Mouse (Mus musculus): Measurements from ENCODE around the gene Ehd4. TPM values are rescaled to one million over a fixed set of nuclear protein-coding genes. Genes with fewer than 3 reads are reported as not detected.

The Ehd4 gene
- polyA plus RNA-seq, 1 experiment from 2014 or later: 60.6 TPM

DNA sequence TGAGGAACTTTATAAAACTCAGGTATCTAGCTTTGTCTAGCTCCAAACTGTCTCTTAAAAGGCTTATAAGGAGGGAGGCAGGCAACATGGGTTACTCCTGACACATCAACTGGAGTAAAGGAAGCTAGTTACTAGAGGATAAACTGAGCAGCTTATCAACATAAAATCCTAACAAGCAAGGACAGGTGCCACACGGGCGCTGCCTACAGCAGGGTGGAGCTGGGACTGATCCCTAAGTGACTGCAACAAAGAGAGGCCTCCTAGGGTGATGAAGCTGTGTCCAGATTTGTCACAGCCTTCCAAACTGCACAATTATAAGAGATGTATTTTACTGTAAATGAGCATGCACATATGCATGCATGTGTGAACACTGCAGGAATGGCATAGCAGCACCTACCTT lies 47.0 kb downstream of the Ehd4 start:
- H3K4me2 ChIP-seq: no peak overlapping the region
- 0 out of 2 replicates have a peak, but pooled peaks cover 10% of the 10 kb centered on the region for H3K4me1 ChIP-seq
- no peak for ATAC-seq (ENCODE audit: insufficient number of reproducible peaks, low FRiP score, low TSS enrichment, low read depth)
- no peaks in the 10 kb centered on the region for H3K36me3 ChIP-seq
- H3K9ac ChIP-seq: no peak overlapping the region
- no peaks in the 10 kb centered on the region for H3K27me3 ChIP-seq
- WGBS: 78% methylated on average over 2 of the region's 2 CpGs
- no peak overlapping the region for H3K4me3 ChIP-seq
- H3K9me3 ChIP-seq: no peaks in the 10 kb centered on the region
- H3K27ac ChIP-seq: no peak overlapping the region

DNA sequence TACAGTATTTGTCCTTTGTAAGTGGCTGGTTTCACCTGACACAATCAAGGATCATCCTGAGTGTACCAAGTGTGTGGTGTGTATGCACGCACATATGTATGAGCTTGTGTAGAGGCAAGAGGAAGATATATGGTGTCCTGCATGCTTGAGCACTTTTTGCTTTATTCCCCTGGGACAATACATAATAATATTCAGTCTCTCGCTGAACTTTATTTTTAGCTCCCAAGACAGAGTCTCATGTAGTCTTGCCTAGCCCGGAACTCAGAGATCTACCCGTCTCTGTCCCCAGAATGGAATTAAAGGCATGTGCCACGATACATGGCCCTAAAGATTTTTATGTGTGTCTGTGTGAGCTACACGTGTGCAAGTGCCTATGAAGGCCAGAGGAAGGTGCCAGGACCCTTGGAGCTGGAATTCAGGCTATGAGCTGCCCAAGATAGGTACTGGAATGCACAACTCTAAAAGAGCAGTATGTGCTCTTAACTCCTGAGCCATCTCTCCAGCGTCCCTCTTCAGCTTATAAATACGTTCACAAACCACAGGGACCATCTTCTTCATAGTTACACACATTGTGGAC lies 47.9 kb downstream of the Ehd4 start:
- H3K4me3 ChIP-seq: no peak overlapping the region
- WGBS: 73% methylated on average over 8 of the region's 8 CpGs
- H3K36me3 ChIP-seq: no peaks in the 10 kb centered on the region
- no peak overlapping the region for H3K4me2 ChIP-seq
- no peaks in the 10 kb centered on the region for H3K9me3 ChIP-seq
- H3K27me3 ChIP-seq: no peaks in the 10 kb centered on the region
- ATAC-seq (ENCODE audit: insufficient number of reproducible peaks, low FRiP score, low TSS enrichment, low read depth): no peak
- no peak overlapping the region for H3K9ac ChIP-seq
- H3K4me1 ChIP-seq: 0 out of 2 replicates have a peak, but pooled peaks cover 6% of the 10 kb centered on the region
- H3K27ac ChIP-seq: no peak overlapping the region

DNA sequence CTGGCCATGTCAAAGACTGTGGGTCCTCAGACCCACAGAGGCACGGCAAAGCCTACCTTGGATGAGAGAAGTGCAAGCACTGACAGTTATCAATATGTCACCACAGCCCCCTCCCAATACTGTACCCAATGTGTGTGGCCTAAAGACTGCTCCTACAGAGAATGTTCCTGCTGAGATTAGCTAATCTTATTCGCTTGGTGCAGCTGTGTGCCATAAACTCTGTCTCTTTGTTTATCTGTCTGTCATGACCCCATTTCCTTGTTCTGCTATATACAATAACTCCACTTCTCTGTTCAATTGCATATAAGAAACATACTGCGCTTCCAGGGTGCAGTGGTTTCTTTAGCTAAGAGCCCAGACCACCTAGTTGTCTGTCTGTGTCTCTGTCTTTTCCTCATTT lies 48.5 kb downstream of the Ehd4 start:
- WGBS: 76% methylated on average over 3 of the region's 3 CpGs
- no peak for ATAC-seq (ENCODE audit: insufficient number of reproducible peaks, low FRiP score, low TSS enrichment, low read depth)
- Histone ChIP-seq H3K4me2 (no peak overlapping the region), H3K36me3 (no peaks in the 10 kb centered on the region), H3K9ac (no peak overlapping the region), H3K4me1 (0 out of 2 replicates have a peak, but pooled peaks cover 6% of the 10 kb centered on the region), H3K27ac (no peak overlapping the region), H3K9me3 (no peaks in the 10 kb centered on the region), H3K27me3 (no peaks in the 10 kb centered on the region), H3K4me3 (no peak overlapping the region)

GRCm38 (mm10) chr2:120102881-120103280 lies 51.5 kb downstream of the Ehd4 start:
- Histone ChIP-seq H3K4me1 (peaks cover 11% of the 10 kb centered on the region; the same call in 1 of the 2 replicates), H3K4me3 (no peak overlapping the region), H3K27me3 (no peaks in the 10 kb centered on the region), H3K36me3 (no peaks in the 10 kb centered on the region), H3K9ac (no peak overlapping the region), H3K27ac (no peak overlapping the region), H3K9me3 (no peaks in the 10 kb centered on the region), H3K4me2 (no peak overlapping the region)
- 32% methylated on average over 6 of the region's 6 CpGs for WGBS
- ATAC-seq (ENCODE audit: insufficient number of reproducible peaks, low FRiP score, low TSS enrichment, low read depth): no peak

DNA sequence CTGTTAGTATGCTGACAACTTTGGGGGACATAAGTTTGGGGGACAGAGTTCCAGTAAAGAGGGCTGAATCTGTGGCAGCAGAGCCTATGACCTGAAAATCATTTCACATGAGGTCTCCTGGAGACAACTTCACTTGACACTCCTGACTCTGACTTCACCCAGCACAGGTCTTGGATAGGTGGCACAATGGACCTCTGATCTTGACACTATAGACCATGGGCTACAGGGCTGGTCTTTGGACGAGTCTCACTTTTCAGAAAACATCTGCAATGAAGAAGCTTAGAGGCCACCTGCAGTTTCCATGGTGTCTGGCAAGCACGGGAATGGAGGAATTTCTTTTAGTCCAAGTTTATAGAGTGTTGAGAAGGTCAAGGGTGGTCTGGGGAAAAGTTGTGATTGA lies 52.0 kb downstream of the Ehd4 start:
- Histone ChIP-seq H3K27ac (no peak overlapping the region), H3K36me3 (no peaks in the 10 kb centered on the region), H3K9ac (no peak overlapping the region), H3K4me1 (peaks cover 11% of the 10 kb centered on the region; the same call in 1 of the 2 replicates), H3K9me3 (no peaks in the 10 kb centered on the region), H3K4me3 (no peak overlapping the region), H3K27me3 (no peaks in the 10 kb centered on the region), H3K4me2 (no peak overlapping the region)
- no peak for ATAC-seq (ENCODE audit: insufficient number of reproducible peaks, low FRiP score, low TSS enrichment, low read depth)
- 32% methylated on average over 2 of the region's 2 CpGs for WGBS

GRCm38 (mm10) chr2:120101961-120102360 lies 52.4 kb downstream of the Ehd4 start:
- H3K36me3 ChIP-seq: no peaks in the 10 kb centered on the region
- no peak overlapping the region for H3K27ac ChIP-seq
- H3K9me3 ChIP-seq: no peaks in the 10 kb centered on the region
- WGBS: 91% methylated on average over 11 of the region's 11 CpGs
- peaks cover 11% of the 10 kb centered on the region; the same call in 1 of the 2 replicates for H3K4me1 ChIP-seq
- ATAC-seq (ENCODE audit: insufficient number of reproducible peaks, low FRiP score, low TSS enrichment, low read depth): peak; percentile 50; the same call in 1 of the 2 replicates
- H3K4me2 ChIP-seq: no peak overlapping the region
- no peak overlapping the region for H3K9ac ChIP-seq
- H3K27me3 ChIP-seq: no peaks in the 10 kb centered on the region
- no peak overlapping the region for H3K4me3 ChIP-seq

DNA sequence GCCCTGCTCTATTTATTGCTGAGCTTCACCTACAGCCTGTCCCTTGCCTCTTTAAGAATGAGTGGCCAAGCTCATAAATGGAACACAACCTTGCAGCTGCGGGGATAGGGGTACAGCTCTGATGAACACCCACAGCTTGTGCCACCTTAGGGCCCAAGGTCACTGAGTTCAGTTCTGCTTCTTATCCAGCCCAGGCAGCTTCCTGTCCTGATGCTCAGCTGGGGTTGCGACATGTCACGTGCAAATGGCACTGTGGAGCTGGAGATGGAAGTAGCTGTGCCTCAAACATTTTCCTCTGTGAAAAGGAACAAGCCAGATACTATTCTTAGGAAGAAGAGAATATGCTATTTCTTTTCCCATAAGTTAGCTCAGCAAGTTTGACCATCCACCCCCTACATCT lies 54.5 kb downstream of the Ehd4 start:
- ATAC-seq (ENCODE audit: insufficient number of reproducible peaks, low FRiP score, low TSS enrichment, low read depth): no peak
- Histone ChIP-seq H3K4me2 (no peak overlapping the region), H3K4me1 (peaks cover 11% of the 10 kb centered on the region; the same call in 1 of the 2 replicates), H3K9me3 (no peaks in the 10 kb centered on the region), H3K4me3 (no peak overlapping the region), H3K9ac (no peak overlapping the region), H3K27ac (peak overlapping the region; percentile 34; the same call in 1 of the 2 replicates), H3K36me3 (no peaks in the 10 kb centered on the region), H3K27me3 (no peaks in the 10 kb centered on the region)
- 76% methylated on average over 3 of the region's 3 CpGs for WGBS

DNA sequence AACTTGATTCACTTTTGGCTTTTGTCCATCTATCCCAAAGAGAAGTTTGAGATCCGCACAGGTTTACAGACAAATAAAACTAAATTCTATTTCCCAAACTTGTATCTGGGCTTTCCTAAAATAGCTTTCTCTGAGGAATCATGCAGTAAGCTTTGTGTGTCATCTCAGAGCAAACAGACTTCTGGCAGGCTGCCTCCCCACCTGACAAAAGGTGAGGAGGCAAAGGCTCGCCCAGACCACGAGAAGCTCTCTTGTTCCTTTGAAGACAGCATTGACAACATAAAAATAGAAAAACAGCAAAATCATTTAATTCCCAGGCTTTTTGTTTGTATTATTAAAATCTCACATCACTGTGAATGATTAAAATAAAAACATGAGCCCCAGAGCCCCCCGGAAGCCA lies 55.1 kb downstream of the Ehd4 start:
- Histone ChIP-seq H3K27ac (peak overlapping the region; percentile 6; the same call in 1 of the 2 replicates), H3K36me3 (no peaks in the 10 kb centered on the region), H3K4me3 (no peak overlapping the region), H3K4me2 (no peak overlapping the region), H3K27me3 (no peaks in the 10 kb centered on the region), H3K9ac (no peak overlapping the region), H3K4me1 (peaks cover 11% of the 10 kb centered on the region; the same call in 1 of the 2 replicates), H3K9me3 (no peaks in the 10 kb centered on the region)
- WGBS: 80% methylated on average over 4 of the region's 4 CpGs
- ATAC-seq (ENCODE audit: insufficient number of reproducible peaks, low FRiP score, low TSS enrichment, low read depth): no peak

GRCm38 (mm10) chr2:120098781-120099202 lies 55.6 kb downstream of the Ehd4 start:
- no peak overlapping the region for H3K9ac ChIP-seq
- no peak; the same call in 1 of the 2 replicates for ATAC-seq (ENCODE audit: insufficient number of reproducible peaks, low FRiP score, low TSS enrichment, low read depth)
- peak overlapping the region; percentile 6; the same call in 1 of the 2 replicates for H3K27ac ChIP-seq

GRCm38 (mm10) chr2:120097868-120098267 lies 56.5 kb downstream of the Ehd4 start:
- Histone ChIP-seq H3K4me3 (no peak overlapping the region), H3K36me3 (no peaks in the 10 kb centered on the region), H3K4me1 (peaks cover 10% of the 10 kb centered on the region; the same call in 1 of the 2 replicates), H3K9me3 (no peaks in the 10 kb centered on the region), H3K4me2 (no peak overlapping the region), H3K27me3 (no peaks in the 10 kb centered on the region), H3K9ac (no peak overlapping the region), H3K27ac (no peak overlapping the region)
- WGBS: 55% methylated on average over 8 of the region's 8 CpGs
- no peak for ATAC-seq (ENCODE audit: insufficient number of reproducible peaks, low FRiP score, low TSS enrichment, low read depth)

More at GRCm38 (mm10) chr2:120098781-120099202, 55.6 kb downstream of the Ehd4 start:
- Histone ChIP-seq H3K9me3 (no peaks in the 10 kb centered on the region), H3K36me3 (no peaks in the 10 kb centered on the region), H3K27me3 (no peaks in the 10 kb centered on the region), H3K4me1 (peaks cover 13% of the 10 kb centered on the region; the same call in 1 of the 2 replicates), H3K4me3 (no peak overlapping the region), H3K4me2 (no peak overlapping the region)
- 56% methylated on average over 8 of the region's 8 CpGs for WGBS

GRCm38 (mm10) chr2:120096711-120097110 lies 57.7 kb downstream of the Ehd4 start:
- H3K9ac ChIP-seq: no peak overlapping the region
- H3K27me3 ChIP-seq: no peaks in the 10 kb centered on the region
- no peak overlapping the region for H3K4me3 ChIP-seq
- no peak overlapping the region for H3K27ac ChIP-seq
- 89% methylated on average over 6 of the region's 6 CpGs for WGBS
- no peaks in the 10 kb centered on the region for H3K36me3 ChIP-seq
- no peak overlapping the region for H3K4me2 ChIP-seq
- H3K4me1 ChIP-seq: peaks cover 9% of the 10 kb centered on the region; the same call in 1 of the 2 replicates
- no peak for ATAC-seq (ENCODE audit: insufficient number of reproducible peaks, low FRiP score, low TSS enrichment, low read depth)
- H3K9me3 ChIP-seq: no peaks in the 10 kb centered on the region

DNA sequence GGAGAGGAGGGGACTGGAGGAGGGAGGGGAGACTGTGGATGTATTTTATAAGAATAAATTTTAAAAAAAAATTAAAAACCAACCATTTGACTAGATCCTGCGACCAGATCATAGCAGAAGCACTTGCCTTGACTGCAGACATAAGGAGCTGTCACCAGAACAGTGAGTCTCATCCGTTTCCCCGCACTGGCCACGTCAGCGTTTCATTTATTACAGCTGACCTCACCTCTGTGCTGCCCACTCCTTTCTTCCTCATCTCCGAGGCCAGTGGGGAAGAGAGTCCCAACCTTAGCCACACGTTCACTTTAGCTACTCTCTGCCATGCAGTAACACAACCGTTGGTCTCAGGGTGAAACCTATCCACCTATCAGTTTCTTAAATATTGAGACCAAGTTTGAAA lies 58.2 kb downstream of the Ehd4 start:
- ATAC-seq (ENCODE audit: insufficient number of reproducible peaks, low FRiP score, low TSS enrichment, low read depth): no peak
- no peak overlapping the region for H3K4me3 ChIP-seq

More for the DNA sequence above, 58.2 kb downstream of the Ehd4 start:
- 81% methylated on average over 8 of the region's 8 CpGs for WGBS
- H3K36me3 ChIP-seq: no peaks in the 10 kb centered on the region
- no peak overlapping the region for H3K27ac ChIP-seq
- H3K9me3 ChIP-seq: no peaks in the 10 kb centered on the region
- H3K27me3 ChIP-seq: no peaks in the 10 kb centered on the region
- H3K4me1 ChIP-seq: peaks cover 9% of the 10 kb centered on the region; the same call in 1 of the 2 replicates
- H3K4me2 ChIP-seq: no peak overlapping the region
- no peak overlapping the region for H3K9ac ChIP-seq

All from limb, embryonic 15.5 days (tissue).